Mouse (Mus musculus): Measurements from ENCODE around the gene Kcnd3.

The Kcnd3 gene

GRCm38 (mm10) chr3:105566973-105567372, 114.8 kb downstream of the Kcnd3 start:
- POLR2A ChIA-PET, result no interaction called here
- CTCF ChIA-PET, result no interaction called here

- POLR2A ChIA-PET, result no interaction called here
- CTCF ChIA-PET, result no interaction called here
Measured at GRCm38 (mm10) chr3:105567472-105567871, 115.3 kb downstream of the Kcnd3 start.

- ChIA-PET POLR2A (interaction anchor here in 1 of 4 experiments (0.5 kb wide), 1 partner anchor 204 kb away, joined by 3 read pairs; no protein-coding TSS in a partner anchor), CTCF (no interaction called here)
Measured at GRCm38 (mm10) chr3:105568403-105568802, 116.3 kb downstream of the Kcnd3 start.

DNA sequence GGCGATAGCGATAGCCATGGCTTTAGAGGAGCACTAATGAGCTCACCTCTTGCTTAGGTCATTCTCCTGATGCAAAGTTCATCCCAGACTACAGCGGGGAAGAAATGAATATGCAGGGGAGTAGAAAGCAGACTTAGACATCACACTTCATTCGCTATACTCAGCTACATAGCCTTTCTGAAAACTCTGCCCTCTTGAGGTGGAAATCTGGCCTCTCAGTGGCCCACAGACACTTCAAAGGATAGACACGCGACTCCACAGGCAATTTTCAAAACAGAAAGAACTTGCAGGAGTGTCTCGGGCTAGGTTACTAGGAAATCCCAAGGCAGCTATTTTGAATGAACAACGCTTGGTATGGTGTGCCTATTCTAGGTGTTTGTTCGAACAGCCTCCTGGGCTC, 116.7 kb downstream of the Kcnd3 start:
- POLR2A ChIA-PET, result no interaction called here
- CTCF ChIA-PET, result no interaction called here

DNA sequence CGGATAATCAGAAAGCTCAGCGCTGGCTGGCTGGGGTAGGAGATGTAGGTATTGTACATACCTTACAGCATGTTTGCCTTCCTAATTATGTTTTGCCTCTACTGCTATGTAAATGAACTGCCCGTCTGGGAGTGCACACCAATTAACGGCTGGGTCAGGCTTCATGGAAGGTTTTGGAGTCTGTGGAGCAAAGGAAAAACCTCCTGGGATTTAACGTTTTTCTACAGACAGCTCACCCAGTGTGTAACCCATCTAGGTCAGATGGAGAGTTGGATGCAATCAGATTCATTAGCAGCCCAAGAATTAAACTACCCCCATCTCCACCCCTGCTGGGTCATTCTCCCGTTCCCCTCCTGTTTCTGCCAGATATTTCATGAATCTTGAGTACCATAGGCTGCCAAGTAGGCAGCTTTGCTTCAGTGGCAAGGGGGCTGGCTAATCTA, 117.2 kb downstream of the Kcnd3 start:
- ChIA-PET POLR2A (interaction anchor here in 1 of 4 experiments (0.6 kb wide), 1 partner anchor 12 kb away, joined by 5 read pairs; no protein-coding TSS in a partner anchor), CTCF (no interaction called here)

DNA sequence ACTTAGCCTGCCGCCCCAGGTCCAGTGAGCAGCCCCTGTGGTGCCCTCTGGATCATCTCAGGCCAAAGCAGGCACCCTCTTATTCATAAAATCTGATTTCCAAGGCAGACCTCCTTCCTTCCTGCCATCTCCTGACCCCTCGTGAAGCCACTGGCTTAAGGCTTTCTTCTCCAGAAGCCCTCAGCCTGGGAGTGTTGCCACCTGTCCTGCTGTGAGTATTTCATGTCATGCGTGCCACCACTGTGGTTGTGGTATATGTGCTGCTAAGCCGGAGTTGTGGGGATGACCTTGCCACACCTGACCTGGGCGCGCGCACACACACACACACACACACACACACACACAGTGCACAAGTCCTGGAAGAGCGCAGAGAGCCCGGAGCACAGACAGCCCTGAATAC, 117.8 kb downstream of the Kcnd3 start:
- POLR2A ChIA-PET, result interaction anchor here in 1 of 4 experiments (0.6 kb wide), 1 partner anchor 11 kb away, joined by 5 read pairs; no protein-coding TSS in a partner anchor

DNA sequence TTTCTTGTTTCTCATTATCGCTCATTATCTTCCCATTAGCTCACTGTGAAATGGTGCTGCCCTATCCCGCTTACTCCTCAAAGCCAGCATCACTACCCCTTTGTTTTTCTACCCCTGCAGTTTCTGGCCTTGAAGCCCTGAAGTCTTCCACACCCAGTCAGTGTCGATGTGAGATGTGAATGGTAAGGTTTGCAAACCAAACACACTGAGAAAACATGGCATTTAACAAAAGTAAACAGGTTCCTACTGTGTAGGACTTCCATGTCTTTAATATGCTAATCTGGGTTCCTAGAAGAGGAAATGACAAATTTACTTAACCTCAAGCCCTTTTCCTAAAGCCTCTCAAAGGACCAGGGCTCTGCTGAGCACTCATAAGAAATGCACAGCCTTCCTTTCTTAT, 118.7 kb downstream of the Kcnd3 start:
- CTCF ChIA-PET, result no interaction called here

More for the DNA sequence above, 117.8 kb downstream of the Kcnd3 start:
- CTCF ChIA-PET, result no interaction called here

DNA sequence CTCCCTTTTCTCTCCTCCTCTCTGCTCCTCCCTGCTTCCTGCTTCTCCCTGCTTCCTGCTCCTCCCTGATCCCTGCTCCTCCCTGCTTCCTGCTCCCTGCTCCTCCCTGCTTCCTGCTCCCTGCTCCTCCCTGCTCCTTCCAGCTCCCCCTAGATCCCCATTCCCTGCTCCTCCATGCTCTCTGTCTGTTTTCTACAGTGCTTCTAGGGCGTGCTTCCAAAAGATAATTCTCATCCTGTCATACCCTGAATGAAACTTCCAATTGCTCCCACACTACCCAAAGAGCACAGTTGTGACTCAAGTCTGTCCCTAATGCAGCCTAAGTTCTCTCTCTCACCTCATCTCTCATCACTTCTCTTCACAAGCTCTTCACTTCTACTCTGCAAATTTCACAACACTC, 119.8 kb downstream of the Kcnd3 start:
- CTCF ChIA-PET, result interaction anchor here in 1 of 4 experiments (0.6 kb wide), 1 partner anchor 13 kb away, joined by 3 read pairs; no protein-coding TSS in a partner anchor
- POLR2A ChIA-PET, result no interaction called here

More for the DNA sequence above, 118.7 kb downstream of the Kcnd3 start:
- POLR2A ChIA-PET, result no interaction called here

DNA sequence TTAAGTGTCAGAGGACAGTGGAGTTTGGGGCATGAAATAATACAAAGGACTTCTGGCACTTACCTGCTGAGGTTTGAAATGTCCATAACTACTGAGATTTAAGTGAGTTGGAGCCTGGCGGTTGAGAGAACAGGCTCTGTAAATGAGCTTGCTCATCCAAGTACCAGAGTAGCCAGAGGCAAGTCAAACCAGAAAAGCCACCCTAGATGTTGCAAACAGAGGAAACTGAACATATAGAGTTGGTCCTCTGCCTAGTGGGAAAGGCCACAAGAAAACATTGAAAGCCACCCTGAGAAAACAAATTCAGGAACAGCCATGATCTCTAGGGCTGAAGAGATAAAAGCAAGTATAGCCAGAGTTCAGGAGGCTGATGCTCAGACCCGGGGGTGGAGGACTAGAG, 121.0 kb downstream of the Kcnd3 start:
- POLR2A ChIA-PET, result no interaction called here
- CTCF ChIA-PET, result no interaction called here

- POLR2A ChIA-PET, result no interaction called here
- CTCF ChIA-PET, result no interaction called here
Measured at GRCm38 (mm10) chr3:105578320-105578719, 126.2 kb downstream of the Kcnd3 start.

GRCm38 (mm10) chr3:105581119-105581518, 129.0 kb downstream of the Kcnd3 start:
- ChIA-PET POLR2A (interaction anchor here in 1 of 4 experiments (0.7 kb wide), 1 partner anchor 12 kb away, joined by 5 read pairs; no protein-coding TSS in a partner anchor), CTCF (interaction anchor here in 1 of 4 experiments (0.5 kb wide), 1 partner anchor 823 kb away, joined by 4 read pairs; no protein-coding TSS in a partner anchor)

DNA sequence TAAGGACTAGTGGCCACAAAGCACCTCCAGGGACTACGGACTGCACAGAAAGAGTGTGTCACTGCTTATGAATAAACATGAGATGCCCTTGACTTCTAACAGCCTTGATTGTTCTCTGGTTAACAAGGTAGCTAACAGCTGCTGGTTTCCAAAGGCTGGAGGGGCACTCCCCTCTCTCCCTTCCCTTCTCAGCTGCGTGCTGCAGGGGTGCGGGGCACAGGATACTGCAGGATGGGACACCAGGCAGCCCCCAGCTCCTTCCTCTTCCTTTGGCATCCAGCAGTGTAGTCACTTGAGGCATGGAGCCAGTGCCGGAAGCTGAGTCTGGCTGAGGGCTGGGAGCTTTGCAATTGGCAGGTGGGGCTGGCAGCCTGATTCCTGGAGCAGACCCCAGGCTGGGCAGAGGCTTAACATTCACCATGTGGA, 133.6 kb downstream of the Kcnd3 start:
- CTCF ChIA-PET, result no interaction called here
- POLR2A ChIA-PET, result no interaction called here

- ChIA-PET POLR2A (no interaction called here), CTCF (no interaction called here)
Measured at GRCm38 (mm10) chr3:105590056-105590672, 138.0 kb downstream of the Kcnd3 start.

- ChIA-PET CTCF (no interaction called here), POLR2A (no interaction called here)
Measured at GRCm38 (mm10) chr3:105591766-105592165, 139.6 kb downstream of the Kcnd3 start.

GRCm38 (mm10) chr3:105592246-105592645, 140.1 kb downstream of the Kcnd3 start:
- CTCF ChIA-PET, result interaction anchor here in 1 of 4 experiments (0.6 kb wide), 1 partner anchor 499 kb away, joined by 4 read pairs; no protein-coding TSS in a partner anchor
- POLR2A ChIA-PET, result no interaction called here

- ChIA-PET POLR2A (no interaction called here), CTCF (no interaction called here)
Measured at GRCm38 (mm10) chr3:105600483-105600882, 148.4 kb downstream of the Kcnd3 start.

DNA sequence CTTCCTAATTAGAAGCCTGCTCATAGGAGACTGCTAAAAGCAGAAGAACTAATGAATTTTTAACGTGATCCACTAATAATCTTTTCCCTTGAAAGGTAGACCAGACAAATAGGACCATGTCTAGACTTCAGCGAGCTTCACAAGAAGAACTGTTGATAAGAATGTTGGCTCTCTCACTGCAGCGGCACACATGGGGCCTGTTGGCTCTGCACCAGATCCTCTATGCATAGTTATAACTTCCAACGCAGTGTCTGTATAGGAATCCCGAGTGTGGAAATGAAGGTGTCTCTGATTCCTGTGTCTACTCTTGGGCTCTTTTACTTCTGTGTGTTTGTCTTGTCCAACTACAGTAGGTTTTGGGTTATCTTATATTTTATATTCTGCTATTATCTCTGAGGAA, 150.8 kb downstream of the Kcnd3 start:
- ChIA-PET CTCF (interaction anchor here in 3 of 4 experiments (0.5 to 0.7 kb wide), 4 partner anchors 54 to 178 kb away, joined by 3 to 6 read pairs (median 4); no protein-coding TSS in a partner anchor), POLR2A (interaction anchor here in 1 of 4 experiments (0.6 to 1.1 kb wide), 2 partner anchors 18 to 52 kb away, joined by 3 read pairs; no protein-coding TSS in a partner anchor)

- POLR2A ChIA-PET, result no interaction called here
- CTCF ChIA-PET, result no interaction called here
Measured at GRCm38 (mm10) chr3:105605726-105606125, 153.6 kb downstream of the Kcnd3 start.

GRCm38 (mm10) chr3:105608857-105609256, 156.7 kb downstream of the Kcnd3 start:
- ChIA-PET POLR2A (no interaction called here), CTCF (no interaction called here)

- ChIA-PET CTCF (no interaction called here), POLR2A (no interaction called here)
Measured at GRCm38 (mm10) chr3:105611531-105612422, 159.6 kb downstream of the Kcnd3 start.

- POLR2A ChIA-PET, result no interaction called here
- CTCF ChIA-PET, result no interaction called here
Measured at GRCm38 (mm10) chr3:105612423-105612814, 160.3 kb downstream of the Kcnd3 start.
